Mouse (Mus musculus) adrenal gland, postnatal 4 days (tissue): ENCODE results near the gene Insm1. TPM values are rescaled to one million over a fixed set of nuclear protein-coding genes. Genes with fewer than 3 reads are reported as not detected.

Experiments
- DNase-seq, 2 experiments: peaks; one replicate each; pipeline ENCODE4 v3.0.0; 2021 to 2022; ENCODE audit warnings: low spot score in 2 of 2, mixed read lengths in 2 of 2
- long read RNA-seq, 2 experiments: library from polyadenylated mRNA; stranded (forward); transcript quantifications; one replicate each; pipeline ENCODE4 v2.0.0; 2021
- total RNA-seq, 2 experiments: library from RNA; stranded (reverse); gene quantifications; 2 replicates each; pipeline ENCODE4 v1.2.3; 2021

Gene Insm1
- 10 to 100 TPM; 16.6 to 16.8 TPM for total RNA-seq
- long read RNA-seq, experiment 1, transcript Insm1-201 (1 exons, 3,100 nt) = major isoform, 16 of 16 reads
- long read RNA-seq, experiment 1, partial matches to known transcripts = 0 of 16 reads
- long read RNA-seq, experiment 1, other reads (novel, unspliced or antisense) = 0 of 16 reads
- long read RNA-seq, experiment 2, transcript Insm1-201 (1 exons, 3,100 nt) = major isoform, 25 of 25 reads
- long read RNA-seq, experiment 2, partial matches to known transcripts = 0 of 25 reads
- long read RNA-seq, experiment 2, other reads (novel, unspliced or antisense) = 0 of 25 reads

DNA sequence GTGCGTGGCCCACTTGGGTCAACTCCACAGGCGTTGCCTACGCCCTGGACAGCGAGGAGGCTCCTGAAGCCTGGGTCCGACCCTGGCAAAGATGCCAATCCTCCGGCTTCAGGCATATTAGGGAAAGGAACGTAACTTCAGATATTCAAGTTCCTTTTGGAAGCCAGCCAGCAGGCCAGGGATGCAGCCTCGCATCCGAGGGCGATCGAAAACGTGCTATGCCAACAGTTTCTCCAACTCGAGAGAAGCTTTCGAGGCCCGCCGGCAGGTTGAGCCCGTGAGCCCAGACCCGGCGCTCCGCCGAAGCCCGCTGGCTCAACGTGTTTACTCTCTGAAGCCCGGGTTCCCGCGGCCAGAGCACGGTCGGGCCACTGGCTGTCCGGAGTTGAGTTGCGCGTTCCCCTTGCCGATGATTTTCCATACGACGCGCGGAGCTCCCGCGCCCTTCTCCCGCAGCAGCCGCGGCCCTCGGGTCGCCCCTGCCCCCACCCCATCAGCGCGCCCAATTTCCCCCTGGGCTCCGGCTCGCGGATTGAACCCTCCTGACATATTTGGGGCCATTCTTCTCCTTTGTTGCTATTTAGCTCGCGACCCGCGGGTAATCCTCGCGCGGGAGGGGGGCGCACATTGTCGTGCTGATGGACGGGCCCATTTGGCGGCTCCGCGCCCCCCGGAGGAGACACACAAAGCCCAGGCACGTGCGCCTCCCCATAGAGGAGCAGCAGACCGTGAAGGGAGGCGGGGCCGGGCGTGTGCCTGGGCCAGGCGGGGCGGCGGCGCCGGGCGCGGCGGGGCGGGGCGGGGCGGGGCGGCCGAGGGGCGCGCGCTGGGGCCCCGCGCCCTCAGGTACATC lies at the start of gene Insm1:
TSS of gene Insm1 (plus strand) at position 846 of the 853 bp plus-strand sequence.
- no peak for DNase-seq

DNA sequence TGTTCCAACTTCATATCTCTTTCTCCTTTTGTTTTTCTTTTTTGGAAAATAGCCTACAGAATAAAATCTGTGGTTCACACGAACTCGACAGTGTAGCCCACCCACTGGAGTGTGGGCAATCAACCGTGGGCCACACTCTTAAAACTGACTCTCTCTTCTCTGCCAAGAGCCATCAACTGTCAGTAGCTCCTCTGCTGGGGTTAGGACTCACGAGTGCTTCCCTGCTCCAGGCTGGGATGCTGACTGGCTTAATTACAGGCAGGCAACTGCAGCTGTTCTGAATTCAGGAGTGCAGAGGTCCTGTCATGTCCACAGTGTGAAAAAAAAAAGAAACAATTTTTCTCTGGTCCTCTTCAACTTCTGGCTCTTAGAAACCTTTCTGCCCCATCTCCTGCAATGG lies 49.6 kb upstream of the Insm1 start:
- DNase-seq = no peak

DNA sequence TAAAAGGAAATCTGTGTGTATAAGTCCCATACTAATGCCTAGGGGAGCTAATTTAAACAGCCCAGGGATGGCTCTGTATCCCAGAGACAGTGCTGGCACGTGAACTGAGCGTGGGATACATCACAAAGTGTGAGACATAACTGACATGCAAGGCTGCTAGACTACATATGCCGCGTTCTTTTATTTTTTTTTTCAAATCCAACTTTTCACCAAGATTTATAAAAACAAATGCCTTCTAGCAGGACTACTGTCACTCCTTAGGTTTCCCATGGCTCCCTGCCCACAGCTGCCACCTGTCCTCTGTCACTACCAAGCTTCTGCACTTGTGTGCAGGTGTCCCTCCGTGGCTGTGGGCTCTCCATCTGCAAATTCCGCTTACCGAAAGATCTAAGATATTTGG lies 47.5 kb upstream of the Insm1 start:
- no peak for DNase-seq

DNA sequence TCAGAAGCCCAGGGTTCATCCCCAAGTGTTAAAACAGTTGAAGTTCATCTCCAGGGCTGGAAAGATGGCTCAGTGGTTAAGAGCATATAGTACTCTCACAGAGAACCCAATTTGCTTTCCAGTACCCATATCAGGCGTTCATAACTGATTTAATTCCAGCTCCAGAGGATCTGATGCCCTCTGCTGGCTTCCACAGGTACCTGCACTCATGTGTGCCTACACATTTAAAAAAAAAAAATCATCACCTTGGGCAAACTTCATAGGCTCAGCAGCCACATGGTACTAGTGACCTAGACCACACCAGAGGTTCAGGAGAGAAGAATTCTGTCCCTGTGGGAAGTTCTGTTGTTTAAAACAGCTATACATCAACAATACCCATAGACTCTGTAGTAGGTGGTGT lies 43.0 kb upstream of the Insm1 start:
- no peak for DNase-seq

DNA sequence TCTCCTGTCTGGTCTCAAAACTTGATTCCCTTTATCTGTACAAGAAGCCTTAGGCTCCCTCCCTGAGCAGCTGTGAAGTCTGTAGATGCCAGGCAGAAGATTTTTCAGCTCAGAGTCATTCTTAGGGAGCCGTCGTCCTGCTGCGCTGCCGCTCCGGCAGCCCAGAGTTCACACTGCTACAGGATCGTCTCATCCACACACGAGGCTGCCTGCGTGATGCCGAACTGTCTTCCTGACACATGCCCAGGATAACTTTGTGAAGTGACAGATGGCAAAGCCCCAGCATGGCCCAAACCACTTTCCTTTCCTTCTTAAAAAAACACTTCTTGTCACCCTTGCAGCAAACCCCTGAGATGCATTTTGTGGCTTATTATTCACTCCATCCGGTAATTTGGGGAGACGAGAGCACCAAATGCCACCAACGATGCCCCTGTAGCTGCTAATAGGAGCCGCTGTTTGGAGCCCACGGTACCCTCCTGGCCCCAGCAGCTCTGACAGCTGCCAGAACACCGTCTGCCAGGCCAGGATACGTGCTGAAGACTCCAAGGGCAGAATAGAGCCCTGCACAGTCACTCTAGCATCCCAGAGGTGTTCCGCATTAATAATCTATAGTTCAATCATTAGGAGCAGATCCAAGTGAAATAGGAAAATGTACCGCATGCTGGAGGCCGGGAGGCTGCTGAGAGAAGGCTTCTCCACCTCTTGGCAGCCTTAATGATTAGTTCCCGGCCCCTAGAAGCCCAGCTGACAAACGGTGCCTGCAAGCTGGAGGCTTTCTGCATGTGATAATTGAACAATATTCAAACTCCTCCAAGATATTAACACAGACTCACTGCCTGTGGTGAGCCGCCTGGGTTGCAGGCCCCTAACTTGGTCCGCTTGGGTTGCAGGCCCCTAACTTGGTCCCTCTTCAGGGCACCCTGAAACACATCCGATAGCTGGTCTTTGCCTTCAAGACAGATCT lies 37.6 kb upstream of the Insm1 start:
- no peak for DNase-seq

GRCm38 (mm10) chr2:146196126-146196525 lies 25.6 kb upstream of the Insm1 start:
- no peak for DNase-seq

DNA sequence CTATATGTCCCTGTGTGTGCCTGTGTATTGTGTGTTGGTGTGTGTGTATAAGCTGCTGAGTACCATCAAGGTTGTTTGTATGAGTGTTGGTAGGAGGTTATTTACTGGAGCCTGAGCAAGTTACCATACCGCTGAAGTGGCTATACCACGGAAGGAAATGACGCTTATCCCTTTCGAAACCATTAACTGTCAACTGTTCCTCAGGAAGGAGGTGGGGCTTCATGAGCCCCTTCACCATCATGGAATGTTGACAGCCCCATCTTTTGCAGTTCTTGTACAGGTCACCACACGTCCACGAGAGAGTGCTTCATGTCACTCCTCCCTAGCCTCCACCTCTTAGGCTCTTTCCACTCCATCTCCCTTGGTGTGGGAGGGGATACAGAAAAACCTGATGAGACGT lies 23.8 kb upstream of the Insm1 start:
- DNase-seq = no peak

- no peak for DNase-seq
These were observed 10.8 kb upstream of the Insm1 start for GRCm38 (mm10) chr2:146210968-146211367.

- no peak for DNase-seq
These were observed 7.0 kb upstream of the Insm1 start for GRCm38 (mm10) chr2:146214715-146215114.

GRCm38 (mm10) chr2:146216111-146217064 lies 5.3 kb upstream of the Insm1 start:
- DNase-seq = no peak

DNA sequence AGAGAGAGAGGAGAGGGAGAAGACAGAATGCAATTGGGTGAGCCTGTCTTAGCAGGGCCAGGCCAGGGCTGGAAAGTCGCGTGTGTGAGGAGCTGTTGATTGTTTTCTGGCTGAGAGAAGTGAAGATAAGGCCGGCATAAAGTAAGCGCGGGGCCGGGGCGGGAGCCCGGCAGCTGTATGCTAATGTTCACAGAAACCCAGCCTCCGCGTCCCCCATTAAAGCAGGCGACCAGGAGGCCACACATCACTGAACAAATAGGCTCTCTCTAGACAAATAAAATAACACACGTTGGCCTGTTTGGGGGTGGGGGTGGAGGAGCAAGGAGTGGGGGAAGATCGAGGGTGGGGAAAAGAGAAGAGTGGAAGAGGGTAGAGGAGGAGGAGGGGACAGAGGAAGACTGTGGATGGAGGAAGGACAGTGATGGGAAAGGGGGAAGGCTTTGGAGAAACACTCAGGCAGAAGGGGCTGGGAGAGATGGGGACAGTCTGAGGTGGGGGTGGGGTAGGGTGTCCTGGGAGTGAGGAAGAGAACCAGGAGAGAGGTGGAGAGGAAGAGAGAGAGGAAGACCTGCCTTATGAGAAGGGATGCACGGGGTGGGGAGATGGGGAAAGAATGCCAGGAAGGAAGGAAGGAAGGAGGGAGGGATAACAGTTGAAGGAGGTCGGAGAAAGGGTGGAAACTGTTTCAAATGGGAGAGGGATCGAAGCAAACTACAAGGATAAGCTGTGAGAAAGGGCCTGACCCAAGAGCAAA lies 4.3 kb upstream of the Insm1 start:
- DNase-seq = no peak

- no peak for DNase-seq
These were observed 3.5 kb upstream of the Insm1 start for GRCm38 (mm10) chr2:146218161-146218691.

GRCm38 (mm10) chr2:146218881-146219535 lies 2.7 kb upstream of the Insm1 start:
- DNase-seq = no peak

DNA sequence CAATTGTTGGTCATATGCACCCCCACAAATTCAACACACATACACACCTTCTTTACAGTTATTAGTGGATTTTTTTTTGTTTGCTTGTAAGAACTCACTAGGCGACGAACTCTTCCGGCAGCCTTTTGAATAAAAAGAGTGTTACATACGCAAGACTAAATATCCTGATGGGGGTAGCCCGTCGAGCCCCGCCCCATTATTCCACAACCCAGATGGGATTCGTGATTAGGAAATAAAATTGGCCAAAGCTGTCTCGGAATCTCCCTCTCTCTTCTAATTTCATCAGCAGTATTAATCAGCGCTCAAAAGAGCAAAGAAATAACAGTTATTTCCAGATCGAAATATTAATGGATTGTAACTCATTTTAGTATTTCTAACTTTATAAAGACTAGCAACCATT lies 1.9 kb upstream of the Insm1 start:
- DNase-seq = no peak

- DNase-seq = no peak
These were observed 1.1 kb upstream of the Insm1 start for GRCm38 (mm10) chr2:146220591-146221075.

DNA sequence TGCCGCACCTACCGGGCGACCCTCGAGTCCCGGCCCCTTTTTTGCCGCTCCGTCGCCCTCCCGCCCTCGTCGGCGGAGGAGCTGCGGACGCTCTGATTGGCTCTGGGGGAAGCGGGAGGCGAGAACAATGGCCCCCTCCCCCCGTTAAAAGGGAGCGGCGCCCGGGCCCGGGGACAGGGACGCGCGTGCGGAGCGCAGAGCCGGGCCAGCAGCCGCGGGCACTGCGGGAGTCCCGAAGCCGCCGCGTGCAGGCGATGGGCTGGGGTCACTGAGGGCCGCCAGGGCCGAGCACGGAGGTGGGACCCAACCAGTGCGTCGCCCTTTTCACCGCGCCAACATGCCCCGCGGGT lies 183 bp downstream of the Insm1 start:
- no peak for DNase-seq

DNA sequence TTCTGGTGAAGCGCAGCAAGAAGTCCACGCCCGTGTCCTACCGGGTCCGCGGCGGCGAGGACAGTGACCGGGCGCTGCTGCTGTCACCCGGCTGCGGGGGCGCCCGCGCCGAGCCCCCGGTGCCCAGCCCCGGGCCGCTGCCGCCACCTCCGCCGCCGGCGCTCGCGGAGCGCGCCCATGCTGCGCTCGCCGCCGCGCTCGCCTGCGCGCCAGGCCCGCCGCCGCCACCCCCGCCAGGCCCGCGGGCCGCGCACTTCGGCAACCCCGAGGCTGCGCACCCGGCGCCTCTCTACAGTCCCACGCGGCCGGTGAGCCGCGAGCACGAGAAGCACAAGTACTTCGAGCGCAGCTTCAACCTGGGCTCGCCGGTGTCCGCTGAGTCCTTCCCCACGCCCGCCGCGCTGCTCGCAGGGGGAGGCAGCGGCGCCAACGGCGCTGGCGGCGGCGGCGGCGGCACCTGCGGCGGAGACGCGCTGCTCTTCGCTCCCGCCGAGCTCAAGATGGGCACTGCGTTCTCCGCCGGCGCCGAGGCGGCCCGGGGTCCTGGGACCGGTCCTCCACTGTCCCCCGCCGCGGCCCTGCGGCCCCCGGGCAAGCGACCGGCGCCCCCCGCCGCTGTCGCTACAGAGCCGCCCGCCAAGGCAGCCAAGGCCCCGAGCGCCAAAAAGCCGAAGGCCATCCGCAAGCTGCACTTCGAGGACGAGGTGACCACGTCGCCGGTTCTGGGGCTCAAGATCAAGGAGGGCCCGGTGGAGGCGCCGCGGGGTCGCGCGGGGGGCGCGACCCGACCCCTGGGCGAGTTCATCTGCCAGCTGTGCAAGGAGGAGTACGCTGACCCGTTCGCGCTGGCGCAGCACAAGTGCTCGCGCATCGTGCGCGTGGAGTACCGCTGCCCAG lies 806 bp downstream of the Insm1 start:
- no peak for DNase-seq
